Mouse (Mus musculus) adrenal gland, postnatal 10 days (tissue): ENCODE data around the gene Prickle2. TPM values are rescaled to one million over a fixed set of nuclear protein-coding genes. Genes with fewer than 3 reads are reported as not detected.

Experiments
- DNase-seq: peaks from one replicate; pipeline ENCODE4 v3.0.0; 2021; ENCODE audit warnings: mixed read lengths
- total RNA-seq, 2 experiments: library from RNA; stranded (reverse); gene quantifications; 2 replicates each; pipeline ENCODE4 v1.2.3; 2021

The Prickle2 gene
- total RNA-seq, 2 experiments from 2014 or later: 6.5 to 10.3 TPM

GRCm38 (mm10) chr6:92589381-92590065 lies 116.4 kb downstream of the Prickle2 start:
- no peak for DNase-seq

DNA sequence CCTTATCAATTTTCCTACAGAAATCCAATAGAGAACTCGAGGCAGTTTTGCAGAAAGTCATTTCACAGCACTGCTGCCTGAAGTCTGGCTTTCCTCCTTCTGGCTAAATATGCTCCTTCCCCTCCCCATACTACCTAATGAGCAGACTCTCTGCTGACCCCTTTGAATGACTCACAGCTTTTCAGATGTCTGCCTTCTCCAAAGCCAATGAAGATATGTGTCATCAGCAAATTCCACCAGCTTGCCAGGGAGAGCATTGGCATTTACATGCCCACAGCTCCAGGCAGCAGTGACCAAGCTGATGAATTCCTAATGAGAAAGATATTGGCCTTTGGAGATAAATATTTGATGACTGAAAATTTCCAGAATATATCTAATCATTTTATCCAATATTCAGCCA lies 121.9 kb downstream of the Prickle2 start:
- DNase-seq: no peak

- peak; percentile 43 for DNase-seq
Measured at GRCm38 (mm10) chr6:92575227-92575626, 130.7 kb downstream of the Prickle2 start.

DNA sequence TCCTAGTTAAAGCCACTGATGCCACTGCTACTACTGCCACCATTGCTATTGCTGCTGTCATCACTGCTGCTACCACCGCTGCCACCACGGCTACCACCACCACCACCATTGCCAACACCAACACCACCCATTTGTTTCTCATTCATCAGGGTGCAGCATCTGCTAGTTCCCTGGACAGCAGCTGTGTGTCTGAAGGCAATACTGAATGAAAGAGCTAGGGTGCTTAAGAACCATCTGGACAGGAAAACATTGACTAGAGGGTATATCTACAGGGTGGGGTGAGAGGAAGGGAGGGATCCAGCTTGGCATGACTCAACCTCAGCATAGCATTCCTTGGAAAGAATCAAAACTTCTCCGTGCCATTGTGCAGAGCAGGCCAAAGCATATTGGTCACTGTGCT lies 133.8 kb downstream of the Prickle2 start:
- no peak for DNase-seq

GRCm38 (mm10) chr6:92570090-92570489 lies 135.9 kb downstream of the Prickle2 start:
- DNase-seq: no peak

DNA sequence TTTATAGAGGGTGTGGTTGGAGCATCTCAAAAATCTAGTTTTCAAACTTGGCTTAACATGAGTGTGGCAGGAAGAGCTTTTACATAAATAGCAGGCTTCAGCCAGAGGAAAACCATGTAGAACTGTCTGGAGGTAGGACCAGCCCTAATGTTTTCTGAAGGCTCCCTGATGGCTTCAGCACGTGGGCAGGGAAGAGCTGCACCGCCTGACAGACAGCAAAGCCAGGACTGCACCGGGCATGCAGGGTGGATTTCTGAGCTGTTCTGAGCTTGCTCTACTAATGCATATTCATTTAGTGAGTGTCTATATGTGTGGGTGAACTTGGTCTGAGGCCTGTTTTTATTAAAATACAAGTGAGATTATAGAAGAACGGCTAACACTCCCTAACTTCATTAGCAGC lies 136.7 kb downstream of the Prickle2 start:
- no peak for DNase-seq

DNA sequence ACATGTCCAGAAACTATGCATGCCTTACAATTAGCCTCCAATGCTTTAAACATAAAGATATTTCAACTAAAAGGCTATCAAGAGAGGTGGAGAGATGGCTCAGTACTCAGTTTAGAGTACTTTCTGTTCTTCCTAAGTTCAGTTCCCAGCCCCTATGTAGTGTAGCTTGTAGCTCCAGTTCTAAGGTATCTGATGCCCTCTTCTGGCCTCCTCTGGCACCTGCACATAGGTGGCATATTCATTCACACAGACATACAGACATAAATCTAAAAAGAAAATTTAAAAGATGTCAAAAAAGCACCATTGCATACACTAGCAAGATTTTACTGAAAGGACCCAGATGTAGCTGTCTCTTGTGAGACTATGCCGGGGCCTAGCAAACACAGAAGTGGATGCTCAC lies 146.7 kb downstream of the Prickle2 start:
- DNase-seq: no peak

GRCm38 (mm10) chr6:92555675-92556074 lies 150.3 kb downstream of the Prickle2 start:
- DNase-seq: peak; percentile 65

- no peak for DNase-seq
Measured at GRCm38 (mm10) chr6:92553086-92553485, 152.9 kb downstream of the Prickle2 start.

DNA sequence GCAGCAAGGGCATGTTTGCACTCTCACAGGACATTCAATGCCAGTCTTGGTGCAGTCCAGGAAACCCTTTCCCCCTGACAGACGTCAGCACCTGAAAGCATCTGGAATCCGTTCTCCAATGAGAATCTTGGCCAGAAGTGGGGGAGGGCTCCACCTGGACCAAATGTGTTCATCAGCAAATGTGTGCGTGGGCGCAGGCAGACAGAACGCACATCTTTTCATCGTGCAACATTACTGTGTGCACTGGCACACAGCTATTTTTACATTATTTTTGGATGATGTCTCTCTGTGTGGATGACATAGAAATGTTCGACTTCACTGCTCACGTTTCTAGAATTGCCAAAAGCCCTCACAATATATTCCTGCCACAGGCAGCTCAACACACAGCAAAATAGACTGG lies 156.7 kb downstream of the Prickle2 start:
- DNase-seq: no peak

DNA sequence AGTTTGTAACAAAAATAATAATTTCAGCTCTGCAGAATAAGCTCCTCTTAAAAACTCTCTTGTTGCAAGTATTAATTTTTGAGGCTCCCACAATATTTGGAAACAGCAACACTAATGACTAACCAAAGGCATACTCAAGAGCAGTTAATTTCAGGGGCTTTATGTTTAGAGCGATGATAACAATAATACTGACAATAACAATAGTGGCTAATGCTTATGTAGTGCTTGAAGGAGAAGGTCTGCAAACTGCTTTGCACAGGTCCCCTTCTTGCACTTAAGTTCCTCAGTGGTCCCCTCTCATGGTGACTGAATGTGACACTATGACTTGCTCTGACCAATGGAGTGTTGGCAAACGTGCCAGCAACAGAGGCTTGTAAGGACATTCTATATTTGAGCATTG lies 160.8 kb downstream of the Prickle2 start:
- no peak for DNase-seq

- DNase-seq: no peak
Measured at GRCm38 (mm10) chr6:92543825-92544224, 162.1 kb downstream of the Prickle2 start.

- DNase-seq: peak; percentile 49
Measured at GRCm38 (mm10) chr6:92542402-92543101, 163.4 kb downstream of the Prickle2 start.

- DNase-seq: peak; percentile 73
Measured at GRCm38 (mm10) chr6:92534226-92535031, 171.5 kb downstream of the Prickle2 start.

- no peak for DNase-seq
Measured at GRCm38 (mm10) chr6:92533306-92534063, 172.5 kb downstream of the Prickle2 start.

DNA sequence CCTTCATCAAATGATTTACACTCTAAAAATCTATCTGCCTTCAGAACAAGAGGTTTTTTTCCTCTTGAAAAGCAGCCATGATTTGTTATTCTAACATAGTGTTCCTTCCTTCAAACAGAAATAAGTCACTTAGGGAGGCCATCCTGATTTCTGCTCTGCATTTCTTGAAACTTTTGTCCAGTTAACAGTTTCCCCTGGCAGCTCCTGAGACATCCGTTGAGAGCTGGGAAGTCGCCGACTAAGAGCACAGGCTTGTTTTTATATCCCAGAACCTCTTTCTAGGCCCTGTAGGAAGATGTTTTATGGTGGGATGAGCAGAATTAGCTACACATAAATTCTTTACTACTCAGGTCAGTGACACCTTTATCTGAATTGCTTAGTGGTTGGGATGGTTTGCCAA lies 173.1 kb downstream of the Prickle2 start:
- DNase-seq: no peak

DNA sequence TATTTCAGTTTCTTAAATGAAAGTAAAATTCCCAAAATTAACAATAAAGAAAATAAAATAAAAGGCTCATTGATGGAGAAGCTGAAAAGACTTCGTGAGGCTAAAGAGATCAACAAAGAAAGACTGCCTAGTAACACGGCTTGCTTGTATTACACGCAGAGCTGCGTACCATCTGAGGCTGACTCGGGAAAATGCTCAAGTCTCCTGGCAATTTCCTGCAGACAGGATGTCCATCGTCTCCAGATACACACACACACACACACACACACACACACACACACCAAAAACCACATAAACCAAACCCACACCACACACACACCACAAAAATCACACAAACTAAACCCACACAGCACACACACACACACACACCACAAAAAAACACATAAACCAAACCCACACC lies 173.6 kb downstream of the Prickle2 start:
- DNase-seq: no peak

GRCm38 (mm10) chr6:92526212-92526611 lies 179.7 kb downstream of the Prickle2 start:
- DNase-seq: no peak

- DNase-seq: no peak
Measured at GRCm38 (mm10) chr6:92525646-92526045, 180.3 kb downstream of the Prickle2 start.

- DNase-seq: peak; percentile 78
Measured at GRCm38 (mm10) chr6:92521526-92522075, 184.4 kb downstream of the Prickle2 start.

DNA sequence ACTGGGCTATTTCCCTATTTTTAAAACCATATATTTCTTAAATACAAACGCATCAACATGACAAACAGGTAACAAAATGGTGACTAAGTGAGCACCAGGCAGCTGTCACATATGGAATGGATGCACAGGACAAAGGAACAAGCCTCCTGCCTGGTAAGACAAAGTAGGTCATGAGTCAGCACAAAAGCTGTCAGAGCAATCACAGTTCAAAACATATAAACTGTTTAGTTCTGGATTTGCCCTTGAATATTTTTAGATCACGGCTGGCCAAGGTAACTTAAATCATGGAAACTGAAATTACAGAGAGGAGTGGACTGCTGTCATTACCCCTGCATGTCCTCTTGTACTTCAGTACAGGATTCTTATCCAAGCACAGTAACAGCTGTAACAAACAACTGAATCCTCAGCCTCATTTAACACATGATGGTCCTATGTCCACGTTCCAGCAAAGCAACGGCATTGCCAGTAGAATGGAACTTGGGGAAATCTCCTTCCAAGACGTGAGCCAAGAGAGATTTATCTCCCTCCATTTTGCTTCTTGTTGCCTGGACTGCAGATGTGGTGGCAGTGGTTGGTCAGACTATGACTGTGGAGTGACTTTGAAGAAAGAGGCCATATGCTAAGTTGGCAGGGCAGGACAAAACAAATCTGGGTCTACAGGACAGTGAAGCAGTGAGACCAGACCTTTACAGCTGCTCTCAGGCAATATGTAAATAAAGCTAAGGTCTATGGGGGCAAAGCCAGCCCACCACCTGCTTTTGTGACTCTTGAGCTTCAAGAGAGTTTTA lies 185.7 kb downstream of the Prickle2 start:
- no peak for DNase-seq
